Mouse (Mus musculus): Measurements from ENCODE around the gene C1ql4. TPM values are rescaled to one million over a fixed set of nuclear protein-coding genes. Genes with fewer than 3 reads are reported as not detected.
A peak's percentile ranks its signal among the peaks of the same experiment; 100 is the strongest.

The C1ql4 gene
- under 1 TPM in 1 of 2 experiments, not detected in 1; 0.19 TPM for total RNA-seq (2021)

DNA sequence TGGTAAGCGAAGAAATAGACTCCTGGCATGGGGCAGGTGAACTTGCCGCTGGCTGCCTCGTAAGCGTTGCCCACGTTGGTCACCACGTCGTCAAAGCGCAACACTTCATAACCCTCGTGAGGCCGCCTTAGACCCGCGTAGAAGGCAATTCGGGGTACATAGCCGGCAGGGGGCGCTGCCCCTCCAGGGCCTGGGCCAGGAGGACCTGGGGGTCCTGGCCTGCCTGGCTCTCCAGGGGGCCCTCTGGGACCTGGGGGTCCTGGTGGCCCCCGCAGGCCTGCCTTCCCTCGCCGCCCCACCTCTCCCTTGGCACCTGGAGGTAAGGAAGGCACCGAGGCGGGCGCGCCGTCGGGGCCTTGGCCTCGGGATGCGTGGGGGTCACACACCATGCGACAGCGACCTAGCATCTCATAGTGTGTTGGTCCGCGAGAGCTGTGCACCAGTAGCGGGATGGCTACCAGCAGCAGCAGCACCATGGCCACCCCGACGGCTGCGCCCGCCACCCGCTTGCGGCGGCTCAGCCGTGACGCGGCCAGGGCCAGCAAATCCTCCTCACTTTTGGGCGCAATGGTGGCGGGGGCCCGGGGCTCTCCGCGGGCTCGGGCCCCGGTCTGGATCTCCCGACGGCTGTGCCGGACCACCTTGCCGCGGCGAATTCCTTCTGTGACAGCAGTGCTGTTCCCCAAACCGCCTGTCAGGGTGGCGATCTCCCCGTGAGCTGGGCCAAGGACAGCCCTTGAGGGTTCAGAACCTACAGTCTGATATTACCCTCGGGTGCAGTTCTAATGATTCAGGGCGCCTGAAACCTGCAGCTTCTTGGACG, at the start of gene C1ql4:
C1ql4 (minus strand) TSS at position 565 of the 823 bp plus-strand sequence.
- DNase-seq = peak; percentile 63

DNA sequence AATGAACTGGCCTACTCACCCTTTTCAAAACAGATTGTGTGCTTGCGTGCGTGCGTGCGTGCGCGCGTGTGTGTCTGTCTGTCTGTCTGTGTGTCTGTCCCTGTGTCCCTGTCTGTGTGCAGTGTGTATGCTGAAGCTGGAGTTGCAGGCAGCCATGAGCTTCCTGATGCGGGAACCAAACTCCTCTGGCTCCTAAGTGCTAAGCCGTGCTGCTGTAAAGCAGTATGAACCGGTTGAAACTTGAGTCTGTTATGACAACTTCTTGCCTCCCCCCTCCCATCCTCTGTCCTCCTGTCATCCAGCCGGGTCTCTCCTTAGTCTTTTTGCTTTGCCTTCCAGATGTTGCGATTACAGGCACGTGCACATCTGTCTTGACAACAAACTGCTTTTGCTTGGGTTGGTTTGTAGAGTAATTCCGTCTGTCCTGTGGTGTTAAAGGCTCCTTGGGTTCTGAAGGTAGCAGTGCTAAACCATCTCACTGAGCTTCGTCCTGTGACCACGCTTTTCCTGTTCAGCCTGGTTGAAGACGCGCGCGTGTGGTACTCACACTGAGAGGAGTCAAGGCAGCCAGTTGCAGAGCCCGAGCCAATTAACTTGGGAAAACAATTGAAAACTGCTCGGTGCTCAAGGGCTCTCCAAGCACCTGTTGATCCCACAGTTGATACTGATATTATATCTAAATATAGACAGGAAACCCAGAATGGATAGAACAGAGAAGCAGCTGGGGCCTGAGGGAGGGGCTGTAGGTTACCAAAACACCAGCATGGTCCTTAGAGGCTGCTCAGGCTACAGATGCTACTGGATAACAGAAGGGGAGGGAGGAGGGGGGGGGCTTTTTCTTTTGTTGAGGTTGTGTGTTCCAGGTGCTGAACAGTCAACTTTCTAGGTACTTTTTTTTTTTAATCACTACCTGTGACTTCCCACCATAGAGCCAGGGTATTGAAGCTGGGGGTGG, 42.6 kb upstream of the C1ql4 start:
- no peak for DNase-seq

DNA sequence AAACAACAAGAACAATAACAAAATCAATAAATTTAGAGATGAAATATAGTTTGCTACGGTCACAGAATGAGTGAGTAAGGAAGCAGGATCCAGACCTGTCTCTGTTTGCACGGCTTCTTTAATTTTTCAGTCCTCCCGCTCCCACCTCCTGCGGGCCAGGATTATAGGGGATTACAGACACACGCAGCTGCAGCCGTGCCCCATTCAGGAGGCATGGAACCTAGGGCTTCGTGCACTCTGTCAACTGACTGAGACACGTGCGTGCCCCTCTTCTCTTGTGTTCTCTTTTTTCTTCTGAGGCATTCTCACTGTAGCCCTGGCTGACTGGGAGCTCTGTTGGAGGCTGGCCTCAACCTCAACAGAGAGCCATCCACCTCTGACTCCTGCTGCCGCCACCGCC, 41.8 kb upstream of the C1ql4 start:
- DNase-seq = no peak

DNA sequence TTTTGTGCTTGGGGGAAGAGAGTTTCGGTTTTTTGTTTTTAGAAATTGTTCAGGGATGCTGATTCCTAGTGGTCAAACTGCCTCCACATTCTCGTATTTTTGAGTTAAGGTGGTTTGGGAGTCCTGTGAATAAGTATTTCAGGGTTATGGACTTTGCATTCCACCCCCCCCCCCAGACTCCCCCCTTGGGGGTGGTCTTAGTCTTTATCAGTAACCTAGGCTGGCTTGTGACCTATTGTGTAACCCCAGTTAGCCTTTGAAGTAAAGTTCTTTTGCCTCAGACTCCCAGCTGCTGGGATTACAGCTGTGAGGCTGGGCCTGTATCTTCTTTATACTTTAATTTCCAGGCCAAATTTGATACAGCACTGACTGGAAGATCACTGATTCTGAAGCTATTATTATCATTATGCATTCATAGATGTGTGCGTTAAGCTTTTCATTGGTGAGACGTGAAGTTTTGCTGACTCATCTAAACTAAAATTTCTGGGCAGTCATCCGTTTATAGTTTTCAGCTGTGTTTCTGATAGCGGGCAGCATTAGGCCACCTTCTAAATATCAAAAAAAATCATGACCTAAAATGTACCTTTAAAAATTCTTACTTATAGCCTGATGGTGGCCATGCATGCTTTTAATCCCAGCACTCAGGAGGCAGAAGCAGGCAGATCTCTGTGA, 40.4 kb upstream of the C1ql4 start:
- no peak for DNase-seq

DNA sequence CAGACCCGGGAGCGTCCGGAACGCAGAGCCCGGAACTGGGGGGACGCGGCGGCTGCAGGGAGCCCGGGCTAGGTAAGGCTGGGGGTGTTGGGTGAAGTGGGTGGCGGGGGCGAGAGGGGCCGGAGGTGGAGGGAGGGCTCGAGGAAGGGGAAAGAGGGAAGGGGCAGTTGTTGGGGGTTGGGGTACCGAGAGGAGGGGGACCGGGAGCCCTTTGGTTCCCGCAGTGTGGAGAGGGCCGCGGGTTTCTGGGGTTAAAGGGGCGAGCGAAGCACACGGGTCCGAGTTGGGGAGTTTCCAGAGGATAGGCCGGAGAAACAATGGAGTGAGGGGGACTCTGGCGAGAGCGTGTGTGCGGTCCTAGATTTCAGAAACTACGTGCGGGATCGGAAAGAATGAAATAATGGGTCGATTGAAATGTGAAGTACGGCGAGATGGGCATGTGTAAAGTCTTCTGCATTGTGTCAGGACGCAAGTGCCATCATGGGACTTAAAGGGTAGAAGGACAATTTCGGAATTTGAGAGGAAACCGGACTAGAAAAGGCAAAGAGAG, 39.3 kb upstream of the C1ql4 start:
- no peak for DNase-seq

DNA sequence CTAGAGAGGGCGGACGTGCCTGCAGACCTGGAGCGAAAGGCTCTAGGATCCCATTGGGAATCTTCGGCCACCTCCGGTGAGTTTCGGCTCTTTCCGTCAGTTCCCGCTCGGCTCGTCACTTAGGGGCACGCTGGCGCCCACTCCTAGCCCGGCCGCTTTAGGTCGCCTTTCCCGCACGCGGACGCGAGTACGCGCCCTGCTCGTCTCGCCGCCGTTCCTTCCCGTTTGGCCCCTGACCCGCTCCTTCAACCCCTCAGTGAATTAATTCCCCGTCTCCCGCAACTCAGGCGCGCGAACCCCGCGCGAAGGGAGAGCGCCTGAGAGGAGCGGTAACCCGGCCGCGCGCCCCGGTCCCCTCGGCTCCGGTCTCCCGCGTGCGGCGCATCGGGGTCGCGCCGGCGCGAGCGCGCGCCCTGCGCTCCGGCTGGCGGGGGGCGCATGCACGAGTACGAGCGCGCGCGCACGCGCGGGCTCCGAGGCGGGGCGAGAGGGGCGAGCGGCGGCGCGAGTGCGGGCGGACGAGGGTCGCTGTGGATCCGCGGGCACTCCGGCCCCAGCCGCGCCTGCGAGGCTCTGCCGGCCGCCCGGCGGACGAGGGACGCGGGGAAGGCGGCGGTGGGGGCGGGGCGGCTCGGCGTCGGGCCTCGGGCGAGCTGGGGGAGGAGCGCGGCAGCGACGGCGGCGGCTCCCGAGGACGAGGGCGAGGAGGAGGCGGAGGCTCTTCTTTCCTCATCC, 38.6 kb upstream of the C1ql4 start:
- peak; percentile 93 for DNase-seq

DNA sequence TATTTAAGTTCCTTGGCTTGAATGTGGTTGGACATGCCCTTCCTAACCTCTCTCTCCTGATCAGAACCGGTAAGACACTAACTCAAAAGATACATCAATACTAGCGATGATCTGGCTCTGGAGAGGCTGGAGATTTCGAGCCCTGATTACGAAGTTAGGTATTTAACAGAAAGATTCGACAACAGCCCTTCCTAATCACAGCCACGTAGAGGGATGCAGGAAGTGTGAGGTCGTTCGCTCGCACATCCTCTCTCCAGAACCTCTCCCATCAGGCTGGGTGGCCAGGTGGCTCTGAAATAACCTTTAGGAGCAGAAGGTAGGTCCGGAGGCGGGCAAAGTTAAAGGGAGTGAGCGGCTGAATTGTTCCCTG, 38.1 kb upstream of the C1ql4 start, which contains the start of gene Spats2:
Spats2 (plus strand) TSS at position 206 of the 370 bp plus-strand sequence.
- DNase-seq = no peak

DNA sequence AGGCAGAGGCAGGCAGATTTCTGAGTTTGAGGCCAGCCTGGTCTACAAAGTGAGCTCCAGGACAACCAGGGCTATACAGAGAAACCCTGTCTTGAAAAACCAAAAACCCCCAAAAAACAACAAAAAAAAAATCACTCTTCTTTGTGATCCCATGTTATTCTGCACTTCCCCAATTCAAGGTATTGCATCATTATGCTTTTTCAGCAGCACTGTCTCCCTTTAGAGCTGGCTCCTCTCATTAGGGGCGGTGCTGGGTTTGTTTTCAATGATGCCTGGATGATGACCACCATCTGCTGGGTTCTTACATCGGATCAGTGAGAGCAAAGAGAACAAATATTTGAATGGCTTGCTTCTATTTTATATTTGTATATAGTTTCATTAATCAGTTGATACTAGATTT, 35.0 kb upstream of the C1ql4 start:
- no peak for DNase-seq

DNA sequence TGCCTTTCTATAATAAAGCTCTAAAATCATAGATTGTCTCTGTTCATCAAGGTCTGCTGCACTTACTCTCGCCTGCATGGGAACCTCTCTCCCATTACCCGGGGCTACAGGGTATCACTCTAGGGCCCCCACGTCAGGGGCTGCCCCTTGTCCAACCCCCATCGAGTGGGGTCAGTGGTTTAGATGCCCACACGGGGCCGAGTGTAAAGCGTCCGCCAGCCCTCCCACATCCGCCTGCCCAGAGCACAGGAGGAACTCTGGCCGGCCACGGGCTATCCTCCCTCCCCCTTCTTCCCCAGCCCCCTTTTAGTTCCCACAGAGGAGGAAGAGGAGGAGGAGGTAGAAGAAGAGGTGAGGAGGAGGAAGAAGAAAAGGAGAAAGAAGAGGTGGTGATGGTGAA, 33.2 kb upstream of the C1ql4 start:
- DNase-seq = no peak

DNA sequence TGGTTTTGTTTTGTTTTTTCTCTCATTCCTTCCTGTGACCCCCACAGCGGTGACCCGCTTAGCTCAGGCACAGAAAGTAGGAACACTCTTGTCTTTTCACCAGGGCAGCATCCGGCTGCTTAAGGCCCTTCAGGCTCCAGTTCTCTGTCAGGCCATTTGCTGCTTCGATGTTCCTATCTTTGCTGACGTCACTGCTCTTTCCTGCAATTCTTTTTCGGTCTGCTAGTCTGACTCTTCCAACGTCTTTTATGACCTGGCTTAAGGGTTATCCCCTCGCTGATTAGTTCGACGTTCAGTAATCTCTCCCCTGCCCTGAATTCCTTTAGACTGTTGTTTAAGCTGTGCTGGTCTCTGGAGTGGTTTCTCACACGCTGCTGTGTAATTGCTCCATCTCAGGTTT, 28.9 kb upstream of the C1ql4 start:
- peak; percentile 36 for DNase-seq

DNA sequence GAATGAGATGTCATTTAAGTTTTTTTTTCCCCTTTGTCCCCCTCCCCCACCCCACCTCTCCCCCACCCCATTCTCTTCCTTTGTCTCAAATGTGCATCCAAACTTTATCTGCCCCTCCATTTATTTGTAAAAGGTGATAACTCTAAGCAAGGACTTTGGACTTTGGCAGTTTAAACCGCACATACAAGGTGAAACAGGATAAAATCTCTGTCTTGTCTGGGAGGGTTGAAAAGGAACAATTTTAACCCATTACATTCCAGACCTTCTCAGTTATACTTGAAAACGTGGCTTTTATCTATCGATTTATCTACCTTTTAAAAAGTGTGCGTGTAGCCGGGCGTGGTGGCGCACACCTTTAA, 27.4 kb upstream of the C1ql4 start:
- DNase-seq = no peak

DNA sequence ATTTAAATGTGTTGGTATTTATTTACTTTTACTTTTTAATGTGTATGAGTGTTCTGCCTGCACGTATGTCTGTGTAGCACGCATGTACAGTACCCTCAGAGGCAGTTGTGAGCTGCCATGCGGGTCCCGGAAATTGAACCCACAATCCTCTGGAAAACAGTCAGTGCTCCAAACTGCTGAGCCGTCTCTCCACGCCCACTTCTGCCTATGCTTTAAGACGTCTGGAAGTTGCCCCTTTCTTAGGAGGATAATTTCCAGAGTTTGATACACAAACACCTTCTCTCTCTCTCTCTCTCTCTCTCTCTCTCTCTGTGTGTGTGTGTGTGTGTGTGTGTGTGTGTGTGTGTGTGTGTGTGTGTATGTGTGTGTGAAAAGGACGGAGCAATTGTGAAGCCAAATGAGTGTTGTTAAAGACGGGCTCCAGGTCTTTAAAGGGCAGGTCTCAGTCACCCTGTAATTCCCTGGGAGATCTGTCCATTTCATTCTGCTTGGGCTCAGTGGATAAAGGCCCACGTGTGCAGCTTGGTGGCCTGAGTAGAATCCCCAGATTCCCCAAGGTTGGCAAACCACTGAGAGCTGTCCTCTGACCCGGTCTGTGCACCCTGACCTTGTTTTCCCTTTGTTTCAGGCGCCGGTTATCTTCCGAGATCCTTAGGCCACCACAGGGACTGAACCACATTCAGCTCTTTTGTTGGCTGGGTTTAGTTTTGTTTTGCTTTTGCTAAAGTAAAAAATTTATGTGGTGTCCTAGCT, 26.9 kb upstream of the C1ql4 start:
- DNase-seq = no peak

DNA sequence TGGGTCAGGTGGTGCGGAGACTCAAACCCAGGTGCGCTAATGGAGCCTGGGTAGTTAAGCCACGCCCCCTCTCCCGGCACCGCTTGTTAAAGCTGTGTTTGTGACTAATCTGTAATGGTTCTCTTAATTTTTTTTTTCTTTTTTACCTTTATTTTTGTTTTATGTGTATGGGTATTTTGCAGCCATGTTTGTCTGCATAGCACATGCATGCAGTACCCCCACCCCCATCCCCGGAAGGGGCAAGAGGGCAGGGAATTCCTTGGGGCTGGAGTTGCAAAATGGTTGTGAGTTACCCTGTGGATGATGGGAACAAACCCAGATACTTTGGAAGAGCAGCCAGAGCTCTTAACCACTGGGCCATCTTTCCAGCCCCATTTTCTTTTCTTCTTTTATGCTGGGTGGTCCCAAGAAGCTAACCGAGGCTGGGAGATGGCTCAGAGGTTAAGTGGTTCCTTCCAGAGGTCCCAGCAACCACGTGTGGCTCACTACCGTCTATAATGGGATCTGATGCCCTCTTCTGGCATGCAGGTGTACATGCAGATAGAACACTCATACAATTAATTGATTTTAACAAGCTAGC, 25.9 kb upstream of the C1ql4 start:
- no peak for DNase-seq

DNA sequence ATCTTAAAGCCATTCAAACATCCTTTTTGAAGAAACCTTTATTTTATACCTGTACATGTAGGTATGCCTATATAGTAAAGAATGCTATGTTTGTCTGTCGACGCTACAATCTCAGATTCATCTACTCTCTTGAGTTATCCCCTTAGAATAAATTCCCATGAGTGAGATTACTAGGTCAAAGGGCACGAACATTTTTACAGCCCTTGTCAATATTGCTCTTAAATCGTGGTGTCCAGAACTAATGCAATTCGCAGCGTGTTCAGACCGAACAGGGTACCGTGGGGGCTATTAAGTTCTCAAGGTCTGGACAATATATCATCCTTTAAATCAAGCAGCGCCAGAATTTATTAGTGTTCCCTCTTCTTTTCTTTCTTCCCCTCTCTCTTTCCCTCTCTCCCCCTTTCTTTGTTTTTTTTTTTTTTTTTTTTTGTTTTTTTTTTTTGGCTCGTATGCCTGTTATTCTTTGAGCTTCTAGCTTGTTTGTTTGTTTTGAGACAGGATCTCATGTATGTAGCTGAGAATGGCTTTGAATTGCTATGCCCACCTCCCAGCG, 25.3 kb upstream of the C1ql4 start:
- no peak for DNase-seq

DNA sequence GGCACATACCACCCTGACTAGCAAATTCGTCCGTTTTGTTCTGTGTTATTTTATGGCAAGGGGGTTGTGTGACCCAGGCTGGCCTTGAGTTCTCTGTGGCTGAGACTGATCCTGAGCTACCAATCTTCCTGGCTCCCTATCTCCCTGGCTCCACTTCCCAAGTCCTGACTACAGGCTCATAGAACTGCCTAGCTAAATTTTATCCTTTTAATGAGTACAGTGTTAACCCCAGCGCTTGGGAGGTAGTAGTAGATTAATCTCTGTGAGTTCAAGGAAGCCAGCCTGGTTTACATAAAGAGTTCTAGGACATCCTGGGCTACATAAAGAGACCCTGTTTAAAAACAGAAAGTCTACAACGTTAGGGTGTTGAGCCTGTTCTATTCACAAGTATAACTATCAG, 24.2 kb upstream of the C1ql4 start:
- DNase-seq = no peak

DNA sequence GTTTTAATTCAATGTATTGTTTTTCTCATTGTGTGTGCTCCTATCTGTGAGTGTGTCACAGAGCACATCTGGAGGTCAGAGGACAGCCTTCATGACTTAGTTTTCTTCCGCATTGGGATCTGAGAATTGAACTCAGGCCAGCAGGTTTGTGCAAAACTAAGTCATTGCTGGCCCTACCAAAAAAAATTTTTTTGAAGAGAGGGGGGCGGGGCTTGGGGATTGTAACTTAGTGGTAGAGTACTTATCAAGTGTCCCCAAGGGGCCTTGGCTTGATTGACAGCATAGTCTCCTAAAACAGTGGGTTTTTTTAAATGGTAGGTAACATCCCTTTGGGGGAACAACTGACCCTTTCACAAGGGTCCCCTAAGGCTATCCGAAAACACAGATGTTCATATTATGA, 23.5 kb upstream of the C1ql4 start:
- DNase-seq = no peak

DNA sequence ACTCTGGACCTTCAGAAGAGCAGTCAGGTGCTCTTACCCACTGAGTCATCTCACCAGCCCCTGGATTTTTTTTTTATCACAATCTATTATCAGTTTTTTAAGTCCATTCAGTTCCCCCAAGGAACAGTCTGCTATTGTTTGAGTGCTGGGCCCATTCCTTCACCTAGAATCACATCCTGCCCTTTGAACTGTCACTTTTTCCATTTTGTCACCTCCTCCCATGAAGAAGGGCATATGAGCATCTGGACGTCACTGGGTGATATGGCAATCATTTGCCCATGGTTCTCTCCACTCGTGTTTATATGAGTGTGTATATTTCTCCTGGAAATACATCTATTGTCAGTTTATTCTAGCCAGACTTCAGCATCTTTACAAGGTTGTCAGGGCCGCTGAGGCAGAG, 20.2 kb upstream of the C1ql4 start:
- DNase-seq = no peak

DNA sequence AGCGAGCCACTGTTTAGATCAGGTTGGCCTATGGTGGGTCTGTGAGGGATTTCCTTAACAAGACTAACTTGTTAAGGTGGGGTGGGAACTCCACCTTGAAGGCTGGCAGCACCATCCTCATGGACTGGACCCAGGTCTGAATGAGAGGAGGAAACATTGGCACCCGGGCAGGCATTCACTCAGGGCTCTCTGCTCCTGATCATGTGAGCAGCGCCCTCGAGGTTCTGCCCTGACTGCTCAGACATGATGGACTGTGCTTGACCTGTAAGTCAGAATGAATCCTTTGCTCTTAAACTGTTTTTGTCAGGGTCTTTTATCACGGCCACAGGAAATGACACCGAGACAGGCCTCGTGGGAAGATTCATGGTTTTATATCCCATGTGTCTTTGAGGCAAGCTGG, 17.6 kb upstream of the C1ql4 start:
- no peak for DNase-seq

DNA sequence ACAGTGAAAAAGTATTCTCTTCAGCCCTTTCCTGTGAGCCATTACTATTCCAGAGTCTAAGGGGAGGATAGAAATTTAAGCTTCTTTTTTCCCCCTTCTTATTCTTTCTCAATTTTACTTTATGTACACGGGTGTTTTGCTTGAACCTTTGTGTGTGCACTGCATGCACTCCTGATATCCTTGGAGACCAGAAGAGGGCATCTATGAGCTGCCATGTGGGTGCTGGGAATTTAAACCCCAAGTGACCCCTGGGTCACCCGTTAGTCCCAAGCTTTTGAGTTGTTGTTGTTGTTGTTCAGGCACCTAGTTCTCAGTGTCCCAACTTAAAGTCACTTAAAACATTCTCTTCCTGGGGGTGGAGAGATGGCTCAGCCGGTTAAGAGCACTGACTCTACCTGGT, 12.4 kb upstream of the C1ql4 start:
- no peak for DNase-seq

DNA sequence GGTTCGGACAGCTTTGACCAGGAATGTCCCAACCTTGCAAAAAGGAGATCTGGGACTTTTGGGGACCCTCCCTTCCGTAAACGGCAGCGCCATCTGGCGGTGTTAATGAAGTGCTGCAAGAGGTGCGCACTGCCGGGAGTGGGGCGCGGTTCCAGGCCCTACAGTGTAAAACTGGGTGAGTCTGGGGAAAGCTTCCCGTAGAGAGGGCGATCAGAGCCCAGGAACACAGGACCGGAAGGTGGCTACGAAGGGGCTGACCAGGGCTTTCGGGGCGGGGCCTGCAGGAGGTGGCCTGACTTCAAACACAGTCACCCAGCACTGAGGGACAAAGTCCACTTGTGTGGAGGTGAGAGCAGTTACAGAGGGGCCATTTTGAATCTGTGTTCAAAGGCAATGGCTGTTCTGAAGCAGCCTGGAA, 11.5 kb upstream of the C1ql4 start:
- peak; percentile 71 for DNase-seq

DNA sequence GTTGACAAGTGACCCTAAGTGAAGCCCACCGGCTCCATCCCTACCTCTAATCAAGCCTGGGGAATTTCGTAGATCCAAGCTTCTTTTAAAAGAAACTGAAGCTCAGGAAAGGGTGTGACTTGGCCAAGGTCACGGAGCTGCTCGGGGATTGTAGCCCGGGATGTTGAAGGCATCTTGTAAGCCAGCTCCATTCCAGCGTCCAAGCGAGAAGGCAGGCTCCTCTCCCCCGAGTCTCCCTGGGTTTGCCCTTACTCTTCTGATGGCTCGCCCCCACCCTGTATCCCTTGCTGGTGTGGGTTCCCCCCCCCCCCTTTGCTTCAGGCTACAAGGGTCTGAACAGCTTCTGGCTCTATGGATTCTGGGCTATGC, 10.9 kb upstream of the C1ql4 start:
- no peak for DNase-seq
